Mouse (Mus musculus) forebrain, embryonic 14.5 days (tissue): ENCODE data around the gene Sfxn1. TPM values are rescaled to one million over a fixed set of nuclear protein-coding genes. Genes with fewer than 3 reads are reported as not detected.

Source experiments
- ATAC-seq: fragments of 200-750 bp; cut with Nextera tagmentation; 2 replicates; pipeline ENCODE4 v1.8.0; 2017; ENCODE audit warnings: mild to moderate bottlenecking, moderate library complexity
- DNase-seq: peaks from one replicate; pipeline ENCODE4 v3.0.0-alpha.2; 2015; ENCODE audit warnings: low spot score
- H3K27ac ChIP-seq: fragments of 300-500 bp; sonication (generic); 2 replicates; pipeline ENCODE4 v1.5.1; 2014; ENCODE audit warnings: low read depth, mild to moderate bottlenecking, control low read depth, low read length, moderate library complexity
- H3K27me3 ChIP-seq: fragments of 300-500 bp; sonication (generic); replicated peaks from 2 replicates; pipeline ENCODE4 v1.6.1; 2014; ENCODE audit warnings: low read length, control low read depth, mixed read lengths; ENCODE audit not compliant: control insufficient read depth, insufficient read depth
- H3K36me3 ChIP-seq: fragments of 300-500 bp; sonication (generic); 2 replicates; pipeline ENCODE4 v1.6.1; 2014; ENCODE audit warnings: low read length, control low read depth; ENCODE audit not compliant: control insufficient read depth, insufficient read depth
- H3K4me1 ChIP-seq: fragments of 300-500 bp; sonication (generic); 2 replicates; pipeline ENCODE4 v1.6.1; 2014; ENCODE audit warnings: antibody characterized with exemption, low read length, control low read depth; ENCODE audit not compliant: control insufficient read depth, insufficient read depth
- H3K4me2 ChIP-seq: fragments of 300-500 bp; sonication (generic); 2 replicates; pipeline ENCODE4 v1.6.1; 2014; ENCODE audit warnings: mild to moderate bottlenecking, control low read depth, low read length
- H3K4me3 ChIP-seq: fragments of 300-500 bp; sonication (generic); 2 replicates; pipeline ENCODE4 v1.5.1; 2014; ENCODE audit warnings: low read depth, low read length, control low read depth
- H3K9ac ChIP-seq: fragments of 300-500 bp; sonication (generic); 2 replicates; pipeline ENCODE4 v1.6.1; 2014; ENCODE audit warnings: mild to moderate bottlenecking, low read length, control low read depth, moderate library complexity
- H3K9me3 ChIP-seq: fragments of 300-500 bp; sonication (generic); replicated peaks from 2 replicates; pipeline ENCODE4 v1.6.1; 2016; ENCODE audit warnings: low read length, control low read depth, mixed read lengths; ENCODE audit not compliant: control insufficient read depth
- WGBS: fragments of 180-500 bp; shearing (Covaris S2); extraction: QIAGEN DNeasy Blood & Tissue Kit; methylation state at CpG from one replicate; pipeline ENCODE4 v1.1.7; 2014; 5-methylcytosine and 5-hydroxymethylcytosine counted together
- polyA plus RNA-seq: library from polyadenylated mRNA; unstranded; fragments of >200 nt; fragmentation: Nextera tagmentation; extraction: Ambion mirVana; gene quantifications from 2 replicates; pipeline ENCODE4 v1.2.1, GENCODE M21; 2014

Sfxn1 gene
- polyA plus RNA-seq, 1 experiment from 2014 or later: 88.8 TPM

DNA sequence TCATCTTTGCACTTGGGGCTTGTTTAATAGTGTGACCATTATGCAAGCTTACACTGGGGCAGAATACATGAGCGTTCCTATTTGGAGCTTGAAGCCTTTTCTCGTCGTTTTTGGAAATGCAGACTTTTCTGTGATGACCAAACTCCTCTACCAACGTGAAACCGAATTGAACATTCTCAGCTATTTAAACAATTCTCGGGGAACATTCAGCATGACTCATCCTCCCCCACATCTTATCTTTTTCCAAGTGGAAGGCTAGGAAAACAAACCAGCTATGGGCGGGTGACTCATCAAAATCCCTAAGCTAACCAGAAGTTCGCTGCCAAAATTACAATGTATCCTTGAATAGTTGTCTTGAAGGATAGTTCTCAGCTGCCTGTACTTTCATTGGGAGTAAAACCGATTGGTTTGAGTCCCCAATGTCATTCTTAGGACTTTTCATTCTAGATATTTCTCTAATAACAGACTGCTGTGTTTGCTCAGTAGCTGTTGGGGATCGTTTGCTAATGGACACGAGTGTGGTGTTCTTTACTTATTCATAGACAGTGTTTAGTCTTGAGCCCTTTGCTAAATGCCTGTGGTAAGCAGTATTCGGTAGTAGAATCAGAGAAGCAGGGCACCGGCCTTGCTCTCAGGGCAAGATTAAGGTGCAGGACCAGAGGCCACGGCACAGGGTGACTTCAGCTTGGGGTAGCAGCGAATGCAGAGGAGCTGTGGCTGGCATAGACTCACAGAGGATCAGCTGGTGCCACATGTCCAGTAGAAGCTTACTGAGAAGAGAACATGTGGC, 29.6 kb downstream of the Sfxn1 start:
- WGBS: 93% methylated on average over 15 of the region's 15 CpGs
- Histone ChIP-seq H3K4me1 (no peaks in the 10 kb centered on the region), H3K4me2 (no peak overlapping the region), H3K27ac (no peak overlapping the region), H3K27me3 (no peaks in the 10 kb centered on the region), H3K9ac (no peak overlapping the region), H3K9me3 (no peaks in the 10 kb centered on the region), H3K36me3 (peaks cover 27% of the 10 kb centered on the region), H3K4me3 (no peak overlapping the region)
- DNase-seq: no peak
- ATAC-seq: no peak

DNA sequence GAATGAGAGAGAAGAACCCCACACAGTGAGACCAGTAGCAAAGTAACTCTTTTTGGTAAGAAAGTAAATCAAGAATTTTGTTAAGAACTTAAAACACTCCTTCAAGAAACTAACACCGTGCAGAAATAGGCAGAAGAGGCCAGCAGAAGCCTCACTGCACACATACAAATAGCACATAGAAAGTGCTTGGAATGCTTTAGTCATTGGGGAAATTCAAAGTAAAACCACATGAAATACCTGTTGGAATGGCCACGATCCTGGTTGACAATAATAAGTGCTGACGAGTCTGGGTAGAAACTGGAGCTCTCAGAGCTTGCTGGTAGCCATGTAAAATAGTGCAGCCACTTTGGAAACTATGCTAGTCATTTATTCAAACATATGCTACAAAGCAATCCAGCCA, 30.4 kb downstream of the Sfxn1 start:
- 92% methylated on average over 3 of the region's 3 CpGs for WGBS
- Histone ChIP-seq H3K4me2 (no peak overlapping the region), H3K27me3 (no peaks in the 10 kb centered on the region), H3K9ac (no peak overlapping the region), H3K27ac (no peak overlapping the region), H3K4me1 (no peaks in the 10 kb centered on the region), H3K4me3 (no peak overlapping the region), H3K9me3 (no peaks in the 10 kb centered on the region), H3K36me3 (peaks cover 29% of the 10 kb centered on the region)
- ATAC-seq (no peak), DNase-seq (no peak)

GRCm38 (mm10) chr13:54103271-54103670, 31.6 kb downstream of the Sfxn1 start:
- no peak for DNase-seq
- H3K27ac ChIP-seq: no peak overlapping the region

DNA sequence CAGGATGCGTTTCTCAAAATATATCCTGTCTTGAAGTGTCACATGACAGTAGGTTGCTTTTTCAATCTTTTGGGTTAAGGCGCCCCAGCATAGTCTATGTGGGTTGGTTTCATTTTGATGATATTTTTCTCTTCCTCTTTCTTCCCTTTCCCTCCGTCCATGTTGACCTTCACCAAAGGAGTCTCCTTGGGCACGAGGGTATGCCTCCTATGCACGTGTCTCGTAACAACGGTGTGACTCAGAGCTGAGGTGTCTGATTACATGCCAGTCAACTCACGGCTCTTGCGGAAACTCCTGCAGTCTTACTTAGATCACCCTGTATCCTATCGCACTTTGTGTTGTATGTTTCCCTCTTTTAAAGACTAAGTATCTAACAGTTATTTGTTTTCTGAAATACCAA, 32.2 kb downstream of the Sfxn1 start:
- Histone ChIP-seq H3K4me1 (no peaks in the 10 kb centered on the region), H3K4me3 (no peak overlapping the region), H3K9ac (no peak overlapping the region), H3K36me3 (peaks cover 22% of the 10 kb centered on the region), H3K27ac (no peak overlapping the region), H3K27me3 (no peaks in the 10 kb centered on the region), H3K4me2 (no peak overlapping the region), H3K9me3 (no peaks in the 10 kb centered on the region)
- 89% methylated on average over 10 of the region's 10 CpGs for WGBS
- ATAC-seq (no peak), DNase-seq (no peak)

More at GRCm38 (mm10) chr13:54103271-54103670, 31.6 kb downstream of the Sfxn1 start:
- no peaks in the 10 kb centered on the region for H3K9me3 ChIP-seq
- no peak overlapping the region for H3K9ac ChIP-seq
- peaks cover 25% of the 10 kb centered on the region for H3K36me3 ChIP-seq
- no peak for ATAC-seq
- H3K27me3 ChIP-seq: no peaks in the 10 kb centered on the region
- 88% methylated on average over 3 of the region's 3 CpGs for WGBS
- no peak overlapping the region for H3K4me3 ChIP-seq
- no peak overlapping the region for H3K4me2 ChIP-seq
- H3K4me1 ChIP-seq: no peaks in the 10 kb centered on the region

DNA sequence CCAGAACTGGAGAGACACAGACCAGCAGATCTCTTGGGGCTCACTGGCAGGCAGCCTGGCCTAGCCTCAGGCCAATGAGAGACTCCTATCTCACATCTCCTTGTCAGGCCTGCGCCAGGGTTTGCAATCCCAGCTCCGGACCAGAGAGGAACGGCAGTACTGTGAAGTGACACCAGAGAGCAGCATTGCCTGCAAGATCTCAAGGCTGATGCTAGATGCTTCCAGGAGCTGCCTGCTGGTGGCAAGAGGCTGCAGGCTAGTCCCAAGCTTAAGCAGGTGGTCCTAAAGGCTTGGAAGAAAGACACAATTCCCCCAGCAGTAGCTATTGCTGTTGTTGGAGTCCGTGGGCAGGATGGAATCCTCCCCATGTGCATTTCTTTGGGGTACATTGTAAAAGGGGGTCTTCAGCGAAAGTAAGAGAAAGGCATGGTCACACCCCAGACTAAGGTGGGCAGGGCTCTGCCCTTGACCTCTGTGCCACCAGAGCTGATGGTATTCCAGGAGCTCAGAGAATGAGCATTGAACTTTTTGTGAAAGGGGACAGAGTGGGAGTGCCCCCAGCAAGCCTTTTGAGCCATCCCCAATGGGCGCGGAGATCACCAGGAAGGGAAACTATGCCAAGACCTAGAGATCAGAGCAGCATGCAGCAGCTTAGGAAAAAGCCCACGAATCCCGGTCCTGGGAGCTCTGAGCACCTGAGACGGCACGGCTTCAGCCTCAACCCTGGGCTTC, 42.3 kb downstream of the Sfxn1 start:
- Histone ChIP-seq H3K9ac (no peak overlapping the region), H3K9me3 (0 out of 2 replicates have a peak, but pooled peaks cover 3% of the 10 kb centered on the region), H3K4me3 (no peak overlapping the region), H3K4me1 (peaks cover 3% of the 10 kb centered on the region; the same call in 1 of the 2 replicates), H3K4me2 (no peak overlapping the region), H3K27me3 (no peaks in the 10 kb centered on the region), H3K36me3 (no peaks in the 10 kb centered on the region), H3K27ac (no peak overlapping the region)
- peak; percentile 91 for DNase-seq
- ATAC-seq: peak; percentile 77
- WGBS: 54% methylated on average over 11 of the region's 11 CpGs

- DNase-seq (no peak), ATAC-seq (no peak)
- WGBS: 72% methylated on average over 5 of the region's 5 CpGs
- Histone ChIP-seq H3K27me3 (no peaks in the 10 kb centered on the region), H3K27ac (no peak overlapping the region), H3K4me2 (no peak overlapping the region), H3K4me3 (no peak overlapping the region), H3K4me1 (peaks cover 3% of the 10 kb centered on the region; the same call in 1 of the 2 replicates), H3K36me3 (no peaks in the 10 kb centered on the region), H3K9ac (no peak overlapping the region), H3K9me3 (0 out of 2 replicates have a peak, but pooled peaks cover 5% of the 10 kb centered on the region)
Measured at GRCm38 (mm10) chr13:54114931-54115330, 43.3 kb downstream of the Sfxn1 start.

GRCm38 (mm10) chr13:54115779-54116178, 44.1 kb downstream of the Sfxn1 start:
- Histone ChIP-seq H3K4me1 (peaks cover 3% of the 10 kb centered on the region; the same call in 1 of the 2 replicates), H3K27ac (no peak overlapping the region), H3K4me2 (no peak overlapping the region), H3K27me3 (no peaks in the 10 kb centered on the region), H3K4me3 (no peak overlapping the region), H3K9me3 (0 out of 2 replicates have a peak, but pooled peaks cover 5% of the 10 kb centered on the region), H3K9ac (no peak overlapping the region), H3K36me3 (no peaks in the 10 kb centered on the region)
- 89% methylated on average over 6 of the region's 6 CpGs for WGBS
- ATAC-seq (no peak), DNase-seq (no peak)

DNA sequence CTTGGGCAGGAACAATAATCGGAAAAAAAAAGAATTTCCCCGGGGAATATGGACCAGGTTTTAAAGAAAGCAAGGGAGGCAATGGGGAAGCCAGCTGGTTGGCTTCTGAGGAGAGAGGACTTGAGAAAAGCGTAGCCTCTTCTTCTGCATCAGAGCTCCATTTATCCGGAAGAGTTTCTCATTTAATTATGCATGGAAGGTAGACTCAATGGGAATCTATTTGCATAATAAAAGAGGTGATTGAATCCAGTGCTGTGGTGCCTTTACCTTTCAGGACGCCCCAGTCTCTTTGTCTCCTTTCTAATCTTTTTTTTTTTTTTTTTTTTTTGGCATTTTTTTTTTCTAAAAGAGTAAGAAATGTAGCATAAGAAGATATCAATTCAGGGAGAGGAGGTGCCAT, 46.7 kb downstream of the Sfxn1 start:
- DNase-seq: peak; percentile 57
- 0 out of 2 replicates have a peak overlapping the region, but pooled peaks have one; percentile 30 for H3K27ac ChIP-seq
- 6% methylated on average over 5 of the region's 5 CpGs for WGBS

More for the DNA sequence above, 46.7 kb downstream of the Sfxn1 start:
- H3K4me1 ChIP-seq: peaks cover 3% of the 10 kb centered on the region; the same call in 1 of the 2 replicates
- H3K36me3 ChIP-seq: no peaks in the 10 kb centered on the region
- H3K4me3 ChIP-seq: no peak overlapping the region
- H3K4me2 ChIP-seq: no peak overlapping the region
- H3K9ac ChIP-seq: no peak overlapping the region
- ATAC-seq: peak; percentile 44; the same call in 1 of the 2 replicates
- 0 out of 2 replicates have a peak, but pooled peaks cover 5% of the 10 kb centered on the region for H3K9me3 ChIP-seq
- no peaks in the 10 kb centered on the region for H3K27me3 ChIP-seq
